Mouse (Mus musculus): ENCODE data around the gene Ube2n.
A peak's percentile ranks its signal among the peaks of the same experiment; 100 is the strongest.

The Ube2n gene

DNA sequence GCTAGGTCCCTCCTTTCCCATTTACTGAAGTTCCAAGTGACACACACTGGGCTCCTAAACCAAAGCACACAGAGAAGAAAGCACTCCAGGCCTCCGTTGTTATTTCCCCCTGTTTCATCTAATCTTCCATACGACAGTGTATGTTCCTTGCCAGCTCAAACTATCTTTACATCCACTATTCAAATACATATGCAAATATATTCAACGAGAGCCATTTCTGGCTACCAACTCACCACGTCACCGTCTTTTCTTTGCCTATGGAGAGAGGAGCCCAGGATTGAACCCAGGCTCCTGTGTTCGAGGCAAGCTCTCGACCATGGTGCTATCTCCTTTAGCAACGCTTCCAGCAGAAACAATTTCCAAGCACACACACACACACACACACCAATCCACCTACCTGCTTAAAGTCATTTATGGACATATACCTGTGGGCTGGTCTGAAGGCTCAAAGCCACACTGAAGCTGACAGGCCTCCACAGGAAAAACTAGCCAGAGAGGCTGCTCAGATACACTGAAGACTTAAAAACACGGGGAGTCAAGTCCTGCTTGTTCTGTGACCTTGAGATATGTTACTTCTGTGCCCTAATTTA lies 45.5 kb downstream of the Ube2n start:
- DNase-seq (ENCODE audit: low spot score): no peak

DNA sequence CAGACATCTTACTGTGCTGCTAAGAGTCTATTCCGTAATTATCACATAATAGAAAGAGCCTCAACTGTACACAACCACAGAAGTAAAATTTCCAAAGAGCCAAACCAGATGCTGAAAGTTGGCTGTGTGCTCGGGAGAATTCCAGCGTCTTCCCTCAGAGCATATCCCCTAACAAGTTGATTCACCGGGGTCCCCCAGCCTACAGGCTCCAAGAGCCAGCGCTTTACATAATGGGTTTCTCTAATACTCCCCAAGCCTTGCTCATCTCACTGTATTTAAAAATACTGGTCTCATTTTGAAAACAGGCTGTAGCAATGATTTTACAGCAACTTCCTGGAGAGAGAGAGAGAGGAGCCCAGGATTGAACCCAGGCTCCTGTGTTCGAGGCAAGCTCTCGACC lies 46.7 kb downstream of the Ube2n start:
- DNase-seq (ENCODE audit: low spot score): no peak

DNA sequence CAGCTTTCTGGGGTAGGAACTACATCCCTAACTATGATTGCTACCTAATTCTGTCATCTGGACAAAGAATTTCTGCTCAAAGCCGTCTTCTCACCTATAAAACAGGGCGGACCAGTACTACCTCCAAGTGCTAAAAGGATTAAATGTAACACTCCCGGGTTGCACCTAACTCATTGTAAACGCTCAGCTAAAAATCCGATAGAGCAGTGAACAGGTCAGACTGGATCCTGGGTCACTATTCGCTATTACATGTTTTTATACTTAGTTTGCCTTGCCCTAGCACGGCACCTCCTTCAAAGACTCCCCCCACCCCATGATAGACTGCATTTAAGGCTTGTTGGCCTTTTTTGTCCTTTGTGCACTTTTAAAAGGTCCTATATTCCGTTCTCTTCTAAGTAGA lies 47.5 kb downstream of the Ube2n start:
- DNase-seq (ENCODE audit: low spot score): no peak

DNA sequence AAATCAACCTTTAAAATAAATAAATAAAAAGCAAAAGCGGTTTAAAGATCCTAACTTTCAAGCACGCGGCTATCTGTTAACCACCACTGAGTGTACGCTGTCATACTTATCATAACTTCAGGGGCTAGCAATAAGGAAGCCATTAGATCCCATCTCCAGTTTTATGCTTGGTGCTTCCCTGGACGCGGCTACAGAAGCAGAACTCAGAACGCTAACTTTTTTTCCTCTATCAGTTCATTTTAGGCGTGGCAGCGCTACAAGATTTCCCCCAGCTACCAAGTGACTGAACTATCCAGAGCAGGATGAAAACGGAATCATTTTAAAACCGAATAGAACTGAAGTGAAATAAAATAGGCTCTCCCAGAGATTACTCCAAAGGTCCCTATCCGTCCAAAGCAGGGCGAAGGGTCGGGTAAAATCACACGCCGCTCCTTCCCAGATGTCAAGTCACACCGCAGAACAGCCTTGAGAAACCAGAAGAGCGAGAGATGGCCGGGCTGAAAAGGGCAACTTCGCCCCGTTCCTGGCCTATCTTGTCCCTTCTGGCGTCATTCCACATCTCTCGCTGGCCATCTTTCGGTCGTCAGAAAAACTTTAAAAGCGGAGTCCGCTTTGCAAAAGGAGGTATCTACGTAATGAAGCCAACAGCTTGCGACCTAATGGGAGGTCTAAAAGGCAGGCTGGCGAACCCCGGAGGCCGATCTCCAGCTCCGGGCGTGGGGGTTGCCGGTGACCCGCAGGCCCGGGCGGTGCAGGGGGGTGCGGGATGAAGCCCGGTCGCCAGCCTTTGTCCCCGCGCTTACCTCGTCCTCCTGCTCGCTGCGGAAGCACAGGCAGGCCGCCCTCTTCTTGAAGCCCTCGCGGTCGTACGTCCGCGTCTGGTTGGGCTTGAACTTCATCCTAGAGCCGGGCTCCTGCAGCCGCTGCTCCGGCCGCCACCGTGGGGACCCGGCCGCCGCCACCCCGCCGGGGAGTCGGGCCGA lies 48.2 kb downstream of the Ube2n start:
- DNase-seq (ENCODE audit: low spot score): peak; percentile 76

DNA sequence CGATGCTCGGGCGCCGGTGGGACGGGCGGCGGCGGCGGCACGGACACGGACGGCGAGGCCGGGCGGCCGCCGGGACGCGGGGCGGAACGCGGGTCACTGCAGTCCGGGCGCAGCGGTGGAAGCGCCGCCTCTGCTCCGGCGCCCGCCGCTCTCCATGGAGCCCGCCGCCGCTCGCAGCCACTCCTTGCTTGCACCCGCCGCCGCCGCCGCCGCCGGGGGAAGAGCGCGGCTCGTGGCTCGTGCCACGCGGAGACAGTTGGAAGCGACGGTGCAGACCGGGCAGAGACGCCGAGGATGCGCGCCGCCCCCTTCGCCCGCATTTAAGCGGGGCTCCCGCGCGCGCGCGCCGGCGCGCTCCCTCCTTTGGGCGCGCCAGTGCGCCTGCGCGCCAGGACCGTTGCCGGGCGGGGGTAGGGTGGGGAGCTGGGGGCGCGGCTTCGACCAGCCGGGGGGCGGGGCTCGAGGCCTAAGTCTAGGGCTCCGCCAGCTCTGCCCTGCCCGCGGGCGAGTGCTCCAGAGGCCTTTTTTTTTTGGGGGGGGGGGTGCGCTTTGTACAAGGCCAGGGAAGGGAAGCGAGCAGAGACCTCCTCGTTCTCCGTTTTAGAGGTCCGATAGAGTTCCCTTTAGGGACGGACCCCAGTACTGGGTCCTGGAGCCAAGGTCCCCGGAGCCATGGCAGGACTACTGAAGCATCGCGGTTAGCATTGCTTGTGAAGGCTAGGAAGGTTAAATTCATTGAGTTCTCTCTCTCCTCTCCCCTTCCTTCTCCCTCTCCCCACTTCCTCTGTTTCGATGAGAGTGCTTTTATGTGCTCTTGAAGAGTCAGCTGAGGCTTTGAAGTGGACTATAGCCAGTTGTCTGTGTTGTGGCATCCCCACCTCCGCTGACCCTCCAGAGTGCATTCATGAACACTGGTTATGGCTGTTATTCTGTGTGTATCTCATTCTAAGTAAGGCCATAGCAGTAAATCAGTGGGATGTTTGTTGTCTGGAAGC lies 49.2 kb downstream of the Ube2n start, which contains the start of gene Nudt4:
Nudt4 (minus strand) TSS at position 296 of the 995 bp plus-strand sequence.
- peak; percentile 92 for DNase-seq (ENCODE audit: low spot score)

DNA sequence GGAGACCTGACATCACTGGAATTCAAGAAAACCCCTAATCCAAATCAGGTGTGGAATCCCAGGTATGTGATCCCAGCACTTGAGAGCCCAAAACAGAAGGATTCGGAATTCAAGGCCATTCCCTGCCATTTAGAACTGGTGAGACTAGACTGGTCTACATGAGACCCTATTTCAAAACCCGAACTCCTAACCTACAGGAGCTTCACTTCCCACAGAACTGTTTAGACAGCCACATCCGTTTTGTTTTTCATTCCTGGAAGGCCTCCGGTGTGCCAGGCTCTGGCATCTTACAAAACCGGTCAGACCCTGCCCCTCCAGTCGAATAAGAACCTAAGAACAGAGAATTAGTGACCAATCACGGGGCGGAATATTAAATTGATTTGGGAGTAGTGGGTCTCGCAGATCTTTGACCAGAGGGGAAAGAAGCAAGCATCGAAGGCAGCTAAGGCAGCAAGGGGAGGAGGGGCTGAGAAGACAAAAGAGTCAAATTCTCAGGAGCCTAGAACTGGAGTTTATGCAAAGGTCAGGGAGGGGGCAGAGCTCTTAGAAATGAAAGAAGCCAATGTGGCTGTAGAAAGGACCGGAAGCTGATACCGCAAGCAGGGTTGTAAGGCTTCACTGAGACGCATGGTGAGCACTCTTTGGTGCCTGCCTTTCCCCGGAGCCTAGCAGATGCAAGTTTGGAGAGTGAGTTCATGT lies 50.4 kb downstream of the Ube2n start:
- no peak for DNase-seq (ENCODE audit: low spot score)

DNA sequence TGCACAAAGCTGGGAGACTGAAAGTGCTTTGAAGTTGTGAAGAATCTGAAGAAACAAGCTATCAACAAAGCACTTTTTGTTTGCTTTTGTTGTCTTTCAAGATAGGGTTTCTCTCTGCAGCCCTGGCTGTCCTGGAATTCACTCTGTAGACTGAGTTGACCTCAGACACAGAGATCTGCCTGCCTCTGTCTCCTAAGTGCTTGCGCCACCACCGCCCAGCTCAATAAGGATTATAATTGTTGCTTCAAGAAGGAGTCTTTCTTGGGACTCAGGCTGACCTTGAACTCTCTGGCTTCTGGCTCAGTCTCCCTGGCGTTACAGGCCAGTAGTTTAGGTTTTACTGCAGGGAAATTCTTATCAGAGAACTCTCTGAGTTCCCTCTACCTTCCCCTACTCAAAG lies 51.8 kb downstream of the Ube2n start:
- DNase-seq (ENCODE audit: low spot score): no peak

DNA sequence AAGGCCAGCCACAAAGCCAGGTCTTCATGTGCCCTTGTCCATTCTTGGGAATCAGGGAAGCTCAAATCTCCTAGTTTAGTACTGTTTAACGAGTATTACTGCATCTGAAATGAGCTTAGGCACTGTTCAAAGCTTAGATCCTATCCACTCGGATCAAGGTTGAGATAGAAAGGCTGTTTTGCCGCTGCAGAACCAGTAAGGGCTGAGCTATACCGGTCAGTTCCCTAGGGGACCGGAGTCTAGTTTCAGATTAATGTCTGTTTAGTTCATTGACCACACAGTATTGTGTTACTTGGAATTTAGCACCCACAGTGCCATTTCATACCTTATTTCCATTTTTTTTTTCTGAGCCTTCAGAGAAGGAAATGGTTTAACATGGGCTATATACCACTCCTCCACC lies 52.6 kb downstream of the Ube2n start:
- no peak for DNase-seq (ENCODE audit: low spot score)

DNA sequence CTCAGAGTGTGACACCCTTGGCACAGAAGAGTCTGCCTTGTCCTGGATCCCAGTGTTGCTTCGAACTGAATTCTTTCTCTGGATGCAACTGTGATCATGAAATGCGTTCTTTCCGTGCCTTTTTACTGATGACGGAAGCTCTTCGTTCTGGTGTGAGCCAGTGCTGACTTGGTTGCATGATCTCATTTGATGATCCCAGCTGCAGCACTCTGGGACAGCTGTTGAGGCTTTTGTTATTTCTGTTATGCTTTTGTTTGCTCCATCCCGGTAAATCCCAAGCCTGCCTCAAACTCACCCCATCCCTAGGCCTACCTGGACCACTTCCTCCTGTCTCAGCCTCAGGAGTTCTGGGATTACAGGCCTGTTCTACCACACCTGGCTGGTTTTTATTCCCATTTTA lies 53.1 kb downstream of the Ube2n start:
- no peak for DNase-seq (ENCODE audit: low spot score)

DNA sequence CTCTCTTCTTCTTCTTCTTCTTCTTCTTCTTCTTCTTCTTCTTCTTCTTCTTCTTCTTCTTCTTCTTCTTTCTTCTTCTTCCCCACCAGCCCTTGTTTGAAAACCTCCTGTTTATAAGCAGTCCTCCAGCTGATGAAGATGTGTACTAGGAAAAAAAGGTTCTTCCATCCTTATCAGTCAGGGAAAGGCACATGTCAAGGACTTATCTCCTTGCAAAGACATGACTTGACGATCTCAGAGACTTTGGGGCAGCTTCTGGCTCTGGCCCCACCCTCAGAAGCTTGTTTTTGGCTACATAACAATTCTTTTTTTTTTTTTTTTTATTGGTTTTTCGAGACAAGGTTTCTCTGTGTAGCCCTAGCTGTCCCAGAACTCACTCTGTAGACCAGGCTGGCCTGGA lies 54.5 kb downstream of the Ube2n start:
- no peak for DNase-seq (ENCODE audit: low spot score)

DNA sequence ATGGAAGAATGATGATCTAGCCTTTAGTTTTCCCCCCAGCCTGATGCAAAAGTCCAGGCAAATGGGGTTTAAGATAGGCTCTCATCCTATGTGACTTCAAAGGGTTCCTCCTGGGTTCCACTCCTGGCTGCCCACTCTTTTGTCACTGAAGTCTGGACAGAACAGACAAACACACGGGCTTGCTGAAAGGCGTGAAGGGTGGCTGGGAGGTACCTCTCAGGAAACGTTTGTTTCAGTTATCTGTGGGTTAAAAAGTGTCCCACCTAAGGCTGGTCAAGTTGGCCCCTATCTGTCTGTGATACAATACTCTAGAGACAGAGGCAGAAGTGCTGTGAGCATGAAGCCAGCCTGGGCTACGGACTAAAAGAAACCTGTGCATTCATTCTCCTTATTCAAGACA lies 60.0 kb downstream of the Ube2n start:
- DNase-seq (ENCODE audit: low spot score): no peak

DNA sequence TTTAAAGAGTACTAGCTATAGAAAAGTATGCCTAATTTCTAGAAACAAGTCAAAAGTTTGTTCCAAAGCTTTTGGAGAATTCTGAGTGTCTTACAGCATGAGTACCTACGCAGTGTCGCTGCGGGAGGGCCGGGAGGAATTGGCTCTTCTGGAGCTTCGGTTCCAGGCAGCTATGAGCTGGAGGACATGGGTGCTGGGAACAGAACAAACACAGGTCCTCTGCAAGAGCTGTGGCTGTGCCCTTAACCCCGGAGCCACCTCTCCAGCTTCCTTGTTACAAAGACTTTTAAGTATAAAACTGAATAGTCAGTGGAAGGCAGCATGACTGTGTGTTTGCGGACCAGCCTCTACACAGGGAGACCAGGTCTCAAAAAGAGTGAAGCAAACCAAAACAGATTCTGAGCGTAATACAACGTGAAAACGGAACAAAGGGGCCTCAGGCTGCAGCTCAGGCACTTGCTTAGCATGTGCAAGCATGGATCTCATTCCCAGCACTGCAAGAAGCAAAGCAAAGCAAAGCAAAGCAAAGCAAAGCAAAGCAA lies 61.0 kb downstream of the Ube2n start:
- DNase-seq (ENCODE audit: low spot score): no peak

DNA sequence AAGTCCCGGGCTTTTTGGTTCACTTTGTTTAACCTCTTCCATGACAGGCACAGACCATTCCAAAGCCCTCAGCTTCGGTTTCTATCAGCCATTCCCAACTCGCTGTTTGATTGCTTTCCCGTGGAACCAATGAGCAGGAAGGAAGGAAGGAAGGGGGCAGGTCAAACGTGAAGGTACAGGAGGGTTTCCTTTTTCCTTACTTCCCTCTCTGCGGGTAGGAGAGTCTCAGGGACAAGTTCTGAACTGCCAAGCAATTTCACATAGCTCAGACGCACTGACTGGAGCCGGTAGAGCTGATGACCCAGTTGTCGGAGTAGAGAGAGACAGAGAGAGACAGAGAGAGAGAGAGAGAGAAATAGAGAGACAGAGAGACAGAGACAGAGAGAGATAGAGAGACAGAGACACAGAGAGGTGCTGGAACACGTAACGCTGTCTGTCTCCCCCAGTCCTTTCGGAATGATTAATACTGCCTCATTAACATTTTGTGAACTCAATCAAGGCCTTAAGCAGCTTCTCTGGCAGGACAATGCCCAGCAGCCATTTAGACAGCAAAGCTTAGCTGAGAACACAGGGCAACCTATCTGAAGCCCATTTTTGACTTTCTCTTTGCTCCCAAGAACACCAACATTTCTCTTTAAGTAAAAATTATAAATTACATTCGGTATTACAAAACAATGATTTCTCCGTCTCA lies 62.1 kb downstream of the Ube2n start:
- no peak for DNase-seq (ENCODE audit: low spot score)

DNA sequence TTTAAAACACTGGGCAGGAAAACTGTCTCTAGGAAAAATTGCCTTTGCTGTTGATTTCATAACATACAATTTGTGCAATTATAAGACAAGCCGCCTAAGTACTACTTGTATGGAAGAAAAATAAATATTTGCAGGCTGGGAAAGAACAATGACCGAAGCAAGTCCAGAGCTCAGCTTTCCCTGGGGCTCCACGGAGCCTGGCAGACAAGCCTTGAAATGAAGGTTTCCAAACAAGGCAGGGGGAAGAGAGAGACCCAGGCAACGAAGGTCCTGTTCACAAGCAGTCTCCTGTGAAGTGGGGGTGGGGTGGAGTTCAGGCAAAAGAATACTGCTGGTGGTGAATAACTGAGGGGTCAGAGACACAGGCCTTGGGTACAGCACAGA lies 62.6 kb downstream of the Ube2n start:
- no peak for DNase-seq (ENCODE audit: low spot score)

DNA sequence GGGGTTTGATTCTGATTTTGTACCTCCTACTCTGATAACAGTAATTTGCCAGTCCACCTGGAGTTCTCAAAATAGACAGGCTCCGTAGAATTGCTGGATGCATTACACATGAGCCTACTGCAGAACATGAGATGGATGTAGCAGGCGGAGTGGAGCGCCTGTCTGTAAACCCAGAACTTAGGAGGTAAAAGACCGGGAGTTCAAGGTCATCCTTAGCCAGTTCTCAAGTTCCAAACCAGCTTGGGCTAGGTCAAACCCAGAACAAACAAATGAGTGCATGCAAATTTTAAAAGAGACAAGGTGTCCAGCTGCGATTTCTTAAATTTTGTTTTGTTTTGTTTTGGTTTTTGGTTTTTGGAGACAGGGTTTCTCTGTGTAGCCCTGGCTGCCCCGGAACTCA lies 70.6 kb downstream of the Ube2n start:
- no peak for DNase-seq (ENCODE audit: low spot score)

DNA sequence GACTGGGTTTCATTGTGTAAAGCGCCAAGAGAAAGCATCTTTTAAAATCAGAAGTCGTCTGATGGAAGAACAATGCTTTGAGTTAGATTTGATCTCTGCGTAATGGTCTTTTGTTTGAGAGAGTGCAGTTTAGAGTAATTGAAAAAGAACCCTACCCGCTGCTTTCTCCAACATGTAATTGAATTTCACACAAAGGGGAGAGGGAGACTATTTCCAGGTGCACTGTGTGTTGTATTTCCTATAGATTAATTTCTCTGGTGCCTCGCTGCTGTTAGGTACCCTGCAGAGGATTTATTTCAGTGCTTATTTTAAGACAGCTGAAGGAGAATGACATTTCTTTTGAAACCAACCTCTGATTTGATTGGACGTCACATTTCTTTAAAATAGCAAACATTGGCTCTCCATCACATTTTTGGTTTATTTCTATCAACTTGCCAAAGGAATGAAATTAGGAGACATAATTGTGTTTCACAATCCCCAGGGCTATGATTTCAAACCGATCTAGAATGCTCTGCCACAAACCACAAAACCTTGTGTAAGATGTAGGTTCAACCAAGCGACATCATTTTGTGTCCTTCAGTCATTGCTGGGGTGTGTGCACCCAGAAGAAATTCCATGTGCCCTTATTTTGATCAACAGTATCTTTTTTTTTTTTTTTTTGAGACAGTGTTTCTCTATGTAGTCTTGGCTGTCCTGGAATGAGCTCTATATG lies 72.7 kb downstream of the Ube2n start:
- no peak for DNase-seq (ENCODE audit: low spot score)

DNA sequence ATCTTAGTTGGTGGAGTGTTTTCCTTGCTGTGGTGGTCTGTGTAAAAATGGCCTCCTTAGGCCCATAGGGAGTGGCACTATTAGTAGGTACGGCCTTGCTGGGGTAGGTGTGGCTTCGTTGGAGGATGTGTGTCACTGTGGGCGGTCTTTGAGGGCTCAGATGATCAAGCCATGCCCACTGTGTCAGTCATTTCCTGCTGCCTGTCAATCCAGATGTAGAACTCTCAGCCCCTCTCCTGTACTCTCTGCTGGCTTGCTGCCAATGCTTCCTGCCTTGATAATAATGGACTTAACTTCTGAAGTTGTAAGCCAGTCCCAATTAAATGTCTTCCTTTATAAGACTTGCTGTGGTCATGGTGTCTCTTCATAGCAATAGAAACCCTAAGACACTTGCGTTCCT lies 74.3 kb downstream of the Ube2n start:
- DNase-seq (ENCODE audit: low spot score): no peak

DNA sequence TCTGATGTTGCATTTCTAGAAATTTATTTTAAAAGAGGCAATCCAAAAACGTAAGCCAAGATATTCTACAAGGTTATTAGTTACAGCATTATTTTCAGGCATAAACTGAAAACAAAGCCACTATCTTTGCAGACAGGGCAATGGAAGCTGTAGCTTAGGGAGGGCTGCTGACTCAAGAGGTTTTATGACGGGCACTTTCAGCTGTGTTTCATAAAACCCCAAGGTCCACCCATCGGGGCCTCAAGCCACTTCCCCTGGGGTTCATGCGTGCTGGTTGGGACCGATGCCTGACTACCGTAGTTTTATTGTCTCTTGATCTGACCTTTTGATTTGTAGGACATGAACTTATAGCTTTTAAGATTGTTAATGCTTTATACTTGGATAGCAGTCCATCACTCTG lies 75.3 kb downstream of the Ube2n start:
- no peak for DNase-seq (ENCODE audit: low spot score)

DNA sequence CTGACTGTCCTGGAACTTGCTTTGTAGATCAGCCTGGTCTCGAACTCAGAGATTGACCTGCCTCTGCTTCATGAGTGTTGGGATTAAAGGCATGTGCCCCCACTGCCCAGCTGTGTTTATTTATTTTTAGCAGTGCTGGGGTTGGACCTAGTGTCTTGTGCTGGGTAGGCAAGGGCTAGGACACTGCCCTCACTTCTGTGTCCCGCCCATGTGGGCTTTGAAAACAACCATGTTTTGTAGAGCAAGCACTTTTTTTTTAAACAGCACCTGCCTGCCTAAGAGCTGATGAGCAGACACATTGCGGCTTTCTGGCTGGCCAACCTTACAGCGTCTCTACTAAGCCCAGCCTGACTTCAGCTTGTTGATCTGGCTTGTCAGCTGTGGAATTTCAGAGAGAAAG lies 76.3 kb downstream of the Ube2n start:
- no peak for DNase-seq (ENCODE audit: low spot score)

DNA sequence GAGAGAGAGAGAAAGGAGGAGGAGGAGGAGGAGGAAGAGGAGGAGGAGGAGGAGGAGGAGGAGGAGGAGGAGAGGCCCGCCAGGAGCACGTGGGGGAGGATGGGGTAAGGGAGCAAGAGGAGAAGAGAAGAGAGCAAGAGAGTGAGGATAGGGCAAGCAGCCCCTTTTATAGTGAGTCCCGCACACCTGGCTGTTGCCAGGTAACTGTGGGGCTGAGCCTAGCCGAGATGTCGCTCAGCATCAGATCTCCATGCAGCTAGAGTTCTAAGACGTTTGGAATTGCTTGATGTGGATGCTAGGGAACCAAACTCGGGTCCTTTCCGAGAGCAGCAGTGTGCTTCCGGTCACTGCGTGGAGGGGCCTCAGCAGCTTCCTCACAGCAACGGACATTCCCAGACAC lies 79.5 kb downstream of the Ube2n start:
- no peak for DNase-seq (ENCODE audit: low spot score)

All from MN1 (cell line).